Mouse (Mus musculus): ENCODE data around the gene Rad54l.

Rad54l gene

GRCm38 (mm10) chr4:116074145-116074675 lies 49.3 kb downstream of the Rad54l start:
- DNase-seq (ENCODE audit: low spot score in 2 of 2), result peak in 1 of 2 experiments; percentile 15

DNA sequence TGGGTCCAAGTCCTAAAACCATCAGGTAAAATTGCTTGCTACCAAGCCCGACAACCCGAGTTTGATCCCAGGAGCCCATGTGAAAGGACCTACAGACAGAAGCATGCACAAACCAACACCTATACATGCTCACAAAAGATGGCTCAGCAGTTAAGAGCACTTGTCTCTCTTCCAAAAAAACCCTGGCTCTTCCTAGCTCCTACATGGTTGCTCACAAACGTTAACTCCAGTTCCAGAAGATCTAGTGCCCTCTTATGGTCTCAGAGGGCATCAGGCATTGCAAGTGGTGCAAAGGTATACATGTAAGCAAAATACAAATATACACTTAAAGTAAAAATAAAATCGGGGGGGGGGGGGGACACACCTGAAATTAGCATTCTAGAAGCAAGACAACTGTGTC lies 50.3 kb downstream of the Rad54l start:
- DNase-seq (ENCODE audit: low spot score in 2 of 2), result no peak

GRCm38 (mm10) chr4:116070116-116070515 lies 53.4 kb downstream of the Rad54l start:
- DNase-seq (ENCODE audit: low spot score in 2 of 2), result no peak

- no peak for DNase-seq (ENCODE audit: low spot score in 2 of 2)
Measured at GRCm38 (mm10) chr4:116063855-116064254, 59.6 kb downstream of the Rad54l start.

- no peak for DNase-seq (ENCODE audit: low spot score in 2 of 2)
Measured at GRCm38 (mm10) chr4:116059012-116059726, 64.3 kb downstream of the Rad54l start.

DNA sequence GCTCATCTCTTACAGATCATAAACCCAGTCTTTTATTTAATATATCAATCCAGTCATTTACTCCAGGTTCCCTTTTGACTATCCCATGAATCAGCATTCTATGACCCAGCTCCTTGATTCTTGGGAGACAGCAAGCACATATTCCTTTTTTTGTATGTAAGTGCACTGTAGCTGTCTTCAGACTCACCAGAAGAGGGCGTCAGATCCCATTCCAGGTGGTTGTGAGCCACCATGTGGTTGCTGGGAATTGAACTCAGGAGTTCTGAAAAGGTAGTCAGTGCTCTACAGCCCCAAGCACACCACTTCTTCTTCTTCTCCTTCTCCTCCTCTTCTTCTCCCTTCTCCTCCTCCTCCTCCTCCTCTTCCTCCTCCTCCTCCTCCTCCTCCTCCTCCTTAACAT lies 65.9 kb downstream of the Rad54l start:
- DNase-seq (ENCODE audit: low spot score in 2 of 2), result no peak

GRCm38 (mm10) chr4:116053399-116053961 lies 70.0 kb downstream of the Rad54l start, which contains the start of gene Nsun4:
Gene Nsun4 (minus strand): TSS chr4:116053876.
- DNase-seq (ENCODE audit: low spot score in 2 of 2), result peak; percentile 90 to 94

DNA sequence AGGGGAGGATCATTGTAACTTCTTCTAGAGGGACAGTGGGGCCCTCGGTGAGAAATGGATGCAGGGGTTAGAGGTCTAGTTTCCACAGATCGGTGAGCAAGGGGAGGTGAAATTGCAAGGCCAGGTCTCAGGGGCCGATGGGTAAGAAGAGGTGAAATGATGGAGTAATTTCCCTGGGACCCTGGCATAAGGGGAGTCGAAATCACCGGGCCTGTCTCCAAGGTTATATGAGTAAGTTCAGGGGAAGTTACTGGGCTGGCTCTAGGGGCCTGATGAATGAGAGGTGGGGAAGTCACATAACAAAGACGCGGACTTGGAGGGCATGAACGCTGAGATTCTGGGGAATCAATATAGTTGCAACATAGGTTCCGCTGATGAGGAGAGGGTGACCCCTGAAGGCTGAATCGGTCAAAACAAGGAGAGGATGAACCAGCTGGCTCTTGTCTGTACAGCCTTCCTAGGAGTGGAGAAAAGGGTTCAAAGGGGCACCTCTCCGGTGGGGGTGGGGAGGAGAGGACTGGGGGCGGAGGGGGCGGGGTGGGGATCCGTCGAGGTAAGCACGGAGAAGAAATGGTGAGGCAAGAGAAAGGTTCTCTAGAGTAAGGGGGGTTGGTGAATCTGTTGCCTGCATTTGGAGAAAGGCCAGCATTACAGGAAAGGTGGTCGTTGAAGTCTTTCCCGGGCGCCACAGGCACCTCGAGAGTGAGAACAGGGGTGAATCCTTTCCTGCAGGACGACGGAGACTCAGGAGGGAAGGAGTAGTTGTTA lies 70.8 kb downstream of the Rad54l start:
- peak; percentile 20 to 23 for DNase-seq (ENCODE audit: low spot score in 2 of 2)

GRCm38 (mm10) chr4:116049211-116049610 lies 74.3 kb downstream of the Rad54l start:
- no peak for DNase-seq (ENCODE audit: low spot score in 2 of 2)

GRCm38 (mm10) chr4:116048130-116048920 lies 75.2 kb downstream of the Rad54l start:
- no peak for DNase-seq (ENCODE audit: low spot score in 2 of 2)

DNA sequence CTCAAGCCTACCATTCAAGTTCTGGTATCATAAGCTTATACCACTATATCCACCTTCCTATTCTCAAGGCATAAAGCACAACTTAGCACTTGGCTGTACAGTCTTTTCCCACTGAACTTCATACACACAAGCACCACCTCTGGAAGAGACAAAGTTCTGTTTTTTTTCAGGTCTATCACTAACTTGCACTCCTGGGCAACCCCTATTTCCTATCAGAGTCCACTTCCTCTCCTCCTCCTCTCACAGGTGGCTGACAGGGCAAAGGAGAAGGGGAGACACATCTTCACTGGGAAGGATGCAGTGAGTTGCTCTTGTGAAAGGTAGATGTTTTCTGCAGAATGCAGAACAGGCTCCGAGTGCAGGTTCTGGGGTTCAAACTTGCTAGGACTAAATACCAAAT lies 75.8 kb downstream of the Rad54l start:
- DNase-seq (ENCODE audit: low spot score in 2 of 2), result no peak

DNA sequence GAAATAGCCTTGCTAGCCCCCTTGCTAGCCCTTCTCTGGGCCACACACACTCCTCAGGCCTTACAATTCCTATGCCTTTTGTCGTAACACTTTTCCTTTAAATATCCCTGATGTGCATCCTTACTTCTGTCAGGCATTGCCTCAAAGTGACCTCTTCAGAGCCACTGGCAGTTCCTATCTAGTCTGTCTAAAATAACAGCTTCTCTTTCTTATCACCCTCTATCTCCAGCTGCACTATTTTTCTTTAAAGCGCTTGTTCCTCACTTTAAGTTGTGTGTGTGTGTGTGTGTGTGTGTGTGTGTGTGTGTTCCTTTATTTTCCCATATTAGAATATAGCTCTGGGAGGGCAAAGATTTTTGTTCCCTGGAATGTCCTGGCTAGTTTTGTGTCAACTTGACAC lies 76.9 kb downstream of the Rad54l start:
- no peak for DNase-seq (ENCODE audit: low spot score in 2 of 2)
